Mouse (Mus musculus): ENCODE data around the gene Urb2. TPM values are rescaled to one million over a fixed set of nuclear protein-coding genes. Genes with fewer than 3 reads are reported as not detected.

Urb2 gene
- 3.7 and 3.8 TPM in 2 replicates for polyA plus RNA-seq (2015; fragmentation: Nextera tagmentation; extraction: Ambion mirVana)

DNA sequence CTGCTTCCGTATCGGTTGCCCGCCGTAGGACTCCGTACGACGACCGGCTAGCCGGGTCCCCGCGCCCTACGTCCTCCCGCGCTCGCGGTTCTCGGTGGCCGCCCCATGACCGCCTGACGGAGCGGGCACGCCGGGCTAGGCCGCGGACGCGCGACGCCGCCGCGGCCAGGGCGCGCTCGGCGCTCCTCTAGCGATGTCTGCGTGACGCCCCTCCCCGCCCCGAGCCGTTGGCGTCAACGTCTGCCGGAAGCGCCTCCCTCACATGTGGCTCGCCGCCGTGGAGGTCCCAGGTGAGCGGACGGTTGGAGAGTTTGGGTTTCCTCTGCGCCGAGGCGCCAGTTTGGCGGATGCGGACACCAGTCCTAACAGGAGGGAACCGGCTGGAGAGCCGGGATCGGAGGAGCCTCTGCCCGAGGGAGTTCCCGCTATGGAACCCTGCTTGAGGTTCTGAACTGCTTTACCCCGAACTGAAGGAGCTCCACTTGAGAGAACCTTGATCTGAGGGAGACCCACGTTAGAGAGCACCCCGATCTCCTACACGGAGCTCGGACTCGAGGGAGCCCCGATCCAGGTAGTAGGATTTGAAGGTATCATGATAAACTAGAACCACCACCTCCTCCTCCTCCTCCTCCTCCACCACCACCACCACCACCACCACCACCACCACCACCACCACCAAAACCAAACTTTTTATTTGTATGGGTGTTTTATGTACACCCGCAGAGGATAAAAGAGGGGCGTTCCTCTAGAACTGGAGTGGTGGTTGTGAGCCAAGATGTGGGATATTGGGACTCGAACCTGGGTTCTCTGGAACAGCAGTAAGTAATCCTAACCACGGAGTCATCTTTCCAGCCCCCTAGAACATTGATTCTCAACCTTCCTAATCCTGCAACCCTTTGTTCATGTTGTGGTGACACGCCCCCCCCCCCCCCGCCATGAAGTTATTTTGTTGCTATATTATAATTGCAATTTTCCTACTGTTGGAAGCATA is at the start of gene Urb2, which contains the start of gene Taf5l:
Urb2 (plus strand) TSS at position 272 of the 991 bp plus-strand sequence.
Taf5l (minus strand) TSS at position 161 of the 991 bp plus-strand sequence.
- Histone ChIP-seq H3K27me3 (no peaks in the 10 kb centered on the region), H3K36me3 (peaks cover 25% of the 10 kb centered on the region), H3K4me1 (peaks cover 26% of the 10 kb centered on the region), H3K27ac (replicated peaks) (peak within 1 kb of the TSS; percentile 94), H3K9me3 (no peaks in the 10 kb centered on the region), H3K4me2 (replicated peaks) (peak within 1 kb of the TSS; percentile 54), H3K4me3 (peak within 1 kb of the TSS; percentile 93), H3K9ac (replicated peaks) (peak within 1 kb of the TSS; percentile 76)
- ATAC-seq (replicated peaks) = peak; percentile 95
- WGBS = 1% methylated on average over 63 of the region's 74 CpGs

DNA sequence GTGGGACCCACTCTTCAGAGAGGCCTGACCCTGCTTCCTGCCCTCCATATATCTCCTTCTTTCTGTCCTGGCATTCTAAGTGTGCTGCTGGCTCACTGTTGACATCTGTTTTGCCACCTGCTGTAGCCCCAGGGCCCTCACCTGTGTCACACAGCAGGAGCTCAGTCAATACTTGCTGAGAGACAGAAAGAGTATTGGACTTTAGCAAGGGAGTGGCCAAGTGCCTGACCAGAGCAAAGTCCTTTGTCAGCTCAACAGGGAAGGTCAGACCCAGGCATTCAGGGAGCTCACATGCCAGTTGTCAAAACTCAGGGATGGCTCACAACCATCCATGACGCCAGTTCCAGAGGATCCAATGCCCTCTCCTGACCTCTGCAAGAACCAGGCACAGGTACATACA is 47.8 kb upstream of the Urb2 start:
- WGBS = 94% methylated on average over 1 of the region's 1 CpGs
- Histone ChIP-seq H3K4me2 (replicated peaks) (no peak overlapping the region), H3K36me3 (no peaks in the 10 kb centered on the region), H3K4me1 (peaks cover 5% of the 10 kb centered on the region), H3K9ac (replicated peaks) (no peak overlapping the region), H3K27ac (replicated peaks) (no peak overlapping the region), H3K27me3 (no peaks in the 10 kb centered on the region), H3K9me3 (no peaks in the 10 kb centered on the region), H3K4me3 (no peak overlapping the region)
- ATAC-seq (replicated peaks) = no peak

DNA sequence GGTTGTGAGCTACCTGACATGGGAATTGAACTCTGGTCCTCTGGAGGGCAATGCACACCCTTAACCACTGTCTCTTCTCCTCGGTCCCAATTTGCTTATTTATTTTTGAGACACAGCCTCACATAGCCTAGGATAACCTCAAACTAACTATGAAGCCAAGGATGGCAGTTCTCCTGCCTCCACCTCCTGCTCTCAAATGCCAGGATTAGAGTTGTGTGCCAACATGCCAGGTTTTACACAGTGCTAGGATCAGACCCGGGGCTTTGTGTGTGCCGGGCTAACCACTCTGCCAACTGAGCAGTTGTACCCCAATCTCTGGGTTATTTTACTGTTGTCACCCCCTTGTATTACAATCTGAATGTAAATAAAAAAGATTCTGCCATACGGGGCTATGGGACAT is 43.8 kb upstream of the Urb2 start:
- H3K9ac ChIP-seq (replicated peaks) = no peak overlapping the region
- H3K27ac ChIP-seq (replicated peaks) = no peak overlapping the region
- no peak for ATAC-seq (replicated peaks)
- no peaks in the 10 kb centered on the region for H3K27me3 ChIP-seq
- H3K4me2 ChIP-seq (replicated peaks) = no peak overlapping the region
- no peak overlapping the region for H3K4me3 ChIP-seq
- H3K4me1 ChIP-seq = peaks cover 23% of the 10 kb centered on the region
- WGBS = 80% methylated on average over 4 of the region's 4 CpGs
- H3K36me3 ChIP-seq = no peaks in the 10 kb centered on the region
- H3K9me3 ChIP-seq = no peaks in the 10 kb centered on the region

DNA sequence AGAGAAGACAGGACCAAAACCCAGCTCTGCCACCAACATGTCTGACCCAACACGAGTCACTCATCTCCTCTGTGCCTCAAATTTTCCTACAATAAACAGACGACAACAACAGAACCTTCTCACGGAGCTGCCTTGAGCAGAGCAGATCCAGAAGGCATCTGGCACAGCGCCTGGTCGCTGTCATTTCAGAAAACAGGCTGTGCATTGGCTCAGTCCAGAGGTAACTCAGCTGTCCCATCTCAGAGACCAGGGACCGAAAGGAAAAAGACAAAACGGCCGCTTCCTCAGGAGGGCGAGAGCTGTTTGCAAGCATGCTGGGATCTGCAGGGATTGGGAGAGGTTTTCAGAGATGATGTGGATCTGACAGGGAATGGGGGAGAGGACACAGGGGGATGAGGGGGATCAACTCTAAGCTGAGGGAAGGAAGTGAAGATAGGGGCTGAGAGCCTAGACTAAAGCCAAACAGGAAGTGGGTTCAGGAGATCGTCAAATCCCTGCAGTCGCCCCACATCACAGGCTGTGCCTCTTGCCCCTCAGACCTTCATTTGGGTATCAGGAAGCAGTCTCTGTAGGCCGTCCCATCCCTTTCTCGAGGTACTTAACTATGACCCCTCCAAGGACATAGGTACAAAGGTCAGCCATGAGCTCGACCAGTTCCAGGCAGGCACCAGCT is 43.0 kb upstream of the Urb2 start:
- no peaks in the 10 kb centered on the region for H3K27me3 ChIP-seq
- H3K9ac ChIP-seq (replicated peaks) = no peak overlapping the region
- no peaks in the 10 kb centered on the region for H3K9me3 ChIP-seq
- no peak overlapping the region for H3K4me2 ChIP-seq (replicated peaks)
- 68% methylated on average over 14 of the region's 14 CpGs for WGBS
- H3K36me3 ChIP-seq = no peaks in the 10 kb centered on the region
- H3K27ac ChIP-seq (replicated peaks) = no peak overlapping the region
- H3K4me1 ChIP-seq = peaks cover 27% of the 10 kb centered on the region
- no peak overlapping the region for H3K4me3 ChIP-seq
- no peak for ATAC-seq (replicated peaks)

DNA sequence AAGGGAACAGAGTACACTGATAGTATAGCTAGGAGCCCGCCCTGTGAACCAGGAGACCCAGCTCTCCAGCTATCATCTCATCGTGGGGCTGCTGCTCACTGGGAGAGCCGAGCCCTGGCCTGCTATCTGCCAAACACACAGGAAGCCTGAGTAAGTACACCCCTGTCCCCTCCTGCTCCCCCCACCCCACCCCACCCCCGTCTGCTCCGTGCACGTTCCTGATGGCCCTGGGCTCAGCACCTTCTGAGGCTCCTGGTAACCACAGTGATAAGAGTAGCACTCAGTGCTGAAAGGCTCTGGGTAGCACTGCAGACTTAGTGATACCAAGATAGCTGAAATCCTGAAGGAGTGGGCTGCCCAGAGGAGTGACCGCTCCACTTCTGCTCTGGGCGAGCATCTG is 42.4 kb upstream of the Urb2 start:
- 87% methylated on average over 8 of the region's 8 CpGs for WGBS
- H3K27ac ChIP-seq (replicated peaks) = no peak overlapping the region
- H3K4me1 ChIP-seq = peaks cover 27% of the 10 kb centered on the region
- ATAC-seq (replicated peaks) = no peak
- no peaks in the 10 kb centered on the region for H3K9me3 ChIP-seq
- H3K4me2 ChIP-seq (replicated peaks) = no peak overlapping the region
- H3K4me3 ChIP-seq = no peak overlapping the region
- no peaks in the 10 kb centered on the region for H3K27me3 ChIP-seq
- no peaks in the 10 kb centered on the region for H3K36me3 ChIP-seq
- H3K9ac ChIP-seq (replicated peaks) = no peak overlapping the region

DNA sequence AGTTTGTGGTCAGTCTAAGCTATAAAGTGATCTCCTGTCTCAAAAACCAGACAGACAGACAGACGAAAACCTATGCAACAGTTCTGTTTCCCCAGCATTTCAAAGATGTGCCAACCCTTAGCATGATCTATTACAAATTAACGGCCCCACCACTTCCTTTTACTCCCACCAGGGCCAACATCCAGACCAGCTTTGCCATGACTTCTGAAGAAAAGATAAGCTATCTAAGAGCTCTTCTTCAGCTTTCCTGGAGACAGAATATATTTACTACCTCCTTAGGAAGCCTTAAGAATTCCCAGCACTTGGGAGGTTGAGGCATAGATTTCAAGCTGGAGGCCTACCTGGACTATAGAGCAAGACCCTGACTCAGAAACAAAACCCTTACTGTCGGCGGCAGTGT is 41.1 kb upstream of the Urb2 start:
- no peak overlapping the region for H3K9ac ChIP-seq (replicated peaks)
- H3K4me1 ChIP-seq = peaks cover 27% of the 10 kb centered on the region
- H3K9me3 ChIP-seq = no peaks in the 10 kb centered on the region
- no peak overlapping the region for H3K4me2 ChIP-seq (replicated peaks)
- H3K4me3 ChIP-seq = no peak overlapping the region
- no peak overlapping the region for H3K27ac ChIP-seq (replicated peaks)
- 79% methylated on average over 4 of the region's 4 CpGs for WGBS
- no peak for ATAC-seq (replicated peaks)
- no peaks in the 10 kb centered on the region for H3K36me3 ChIP-seq
- H3K27me3 ChIP-seq = no peaks in the 10 kb centered on the region

DNA sequence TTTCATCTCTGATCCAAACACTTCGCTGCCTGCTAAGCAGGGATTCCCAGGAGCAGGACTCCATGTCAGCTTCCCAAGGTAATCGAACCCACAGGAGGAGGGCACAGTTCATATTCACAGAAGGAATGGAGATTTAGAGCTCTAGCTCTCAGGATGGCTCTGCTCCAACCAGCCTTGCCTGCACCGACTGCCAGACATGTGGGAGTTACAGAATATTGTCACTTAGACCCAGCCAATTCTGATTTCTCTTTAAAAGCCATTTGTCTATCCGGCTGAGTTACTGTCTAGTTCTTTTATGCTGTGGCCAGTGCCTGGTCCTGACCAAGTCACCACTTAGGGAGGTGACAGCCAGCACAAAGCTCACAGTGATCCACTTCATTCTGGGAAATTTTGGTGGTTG is 39.6 kb upstream of the Urb2 start:
- Histone ChIP-seq H3K27ac (replicated peaks) (no peak overlapping the region; the same call in 1 of the 2 replicates), H3K9ac (replicated peaks) (0 out of 2 replicates have a peak overlapping the region, but pooled peaks have one; percentile 16), H3K27me3 (no peaks in the 10 kb centered on the region), H3K4me2 (replicated peaks) (peak overlapping the region; percentile 84), H3K9me3 (no peaks in the 10 kb centered on the region), H3K4me3 (peak overlapping the region; percentile 66), H3K36me3 (no peaks in the 10 kb centered on the region), H3K4me1 (peaks cover 27% of the 10 kb centered on the region)
- 38% methylated on average over 4 of the region's 4 CpGs for WGBS
- no peak for ATAC-seq (replicated peaks)

DNA sequence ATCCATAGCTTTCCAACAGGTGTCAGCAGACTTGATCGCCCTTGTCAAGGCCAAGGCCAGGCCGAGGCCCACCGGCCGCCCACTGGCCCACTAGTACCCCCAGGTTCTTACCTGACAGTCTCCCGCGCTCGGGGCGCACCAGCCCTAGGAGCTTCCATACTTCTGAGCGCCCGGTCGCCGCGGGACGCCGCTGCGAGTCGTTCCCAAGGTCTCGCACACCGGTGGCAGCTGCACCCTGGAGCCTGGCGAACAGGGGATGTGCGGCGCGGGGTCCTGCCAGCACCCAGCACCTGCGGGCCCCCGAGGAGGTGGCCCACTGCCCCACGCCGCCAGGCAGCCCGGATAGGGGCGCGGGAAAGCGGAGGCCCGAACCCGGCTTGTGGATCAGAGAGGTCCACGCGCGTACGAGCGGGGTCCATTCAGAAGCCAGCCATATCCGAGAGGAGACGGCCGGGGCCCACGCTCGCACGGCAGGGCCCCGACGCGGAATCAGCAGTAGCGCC is 39.0 kb upstream of the Urb2 start:
- Histone ChIP-seq H3K9ac (replicated peaks) (peak overlapping the region; percentile 75), H3K27ac (replicated peaks) (peak overlapping the region; percentile 53; the same call in 1 of the 2 replicates), H3K27me3 (no peaks in the 10 kb centered on the region), H3K36me3 (no peaks in the 10 kb centered on the region), H3K9me3 (no peaks in the 10 kb centered on the region), H3K4me3 (peak overlapping the region; percentile 66), H3K4me2 (replicated peaks) (peak overlapping the region; percentile 84), H3K4me1 (peaks cover 27% of the 10 kb centered on the region)
- ATAC-seq (replicated peaks) = peak; percentile 42
- WGBS = under 1% methylated on average over 48 of the region's 48 CpGs

DNA sequence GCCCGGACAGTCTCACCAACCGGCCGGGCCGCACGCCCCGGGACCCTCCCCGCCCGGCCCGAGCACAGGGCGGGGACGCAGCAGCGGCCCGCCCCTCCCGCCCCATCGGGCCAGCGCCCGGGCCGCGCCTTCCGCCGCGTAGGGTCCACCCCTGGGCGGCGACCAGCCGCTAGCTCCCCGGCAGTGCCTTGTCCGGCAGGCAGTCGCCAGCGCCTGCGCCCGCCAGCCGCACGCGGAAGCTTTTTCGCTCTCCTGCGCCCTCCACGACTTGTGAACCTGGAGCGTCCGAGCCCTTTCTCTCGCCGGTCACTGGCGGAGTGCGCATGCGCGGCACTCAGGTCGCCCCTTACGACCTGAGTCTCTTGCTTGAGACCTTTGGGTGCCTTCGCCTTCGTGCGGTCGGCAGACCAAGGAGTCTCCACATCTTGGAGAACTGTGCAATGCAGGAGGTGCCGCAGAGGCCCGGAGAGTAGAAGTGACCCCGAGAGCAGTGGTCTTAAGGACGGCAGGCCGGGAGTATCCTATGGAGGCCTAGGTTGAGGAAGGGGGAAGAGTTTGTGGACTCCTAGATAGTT is 38.4 kb upstream of the Urb2 start, which contains the start of gene Abcb10:
Abcb10 (minus strand) TSS at position 297 of the 575 bp plus-strand sequence.
- no peaks in the 10 kb centered on the region for H3K27me3 ChIP-seq
- peak within 1 kb of the TSS; percentile 75 for H3K9ac ChIP-seq (replicated peaks)
- under 1% methylated on average over 48 of the region's 56 CpGs for WGBS
- H3K4me3 ChIP-seq = peak within 1 kb of the TSS; percentile 66
- no peaks in the 10 kb centered on the region for H3K9me3 ChIP-seq
- H3K4me1 ChIP-seq = peaks cover 27% of the 10 kb centered on the region
- no peaks in the 10 kb centered on the region for H3K36me3 ChIP-seq
- peak within 1 kb of the TSS; percentile 53 for H3K27ac ChIP-seq (replicated peaks)
- peak; percentile 85 for ATAC-seq (replicated peaks)
- peak within 1 kb of the TSS; percentile 84 for H3K4me2 ChIP-seq (replicated peaks)

DNA sequence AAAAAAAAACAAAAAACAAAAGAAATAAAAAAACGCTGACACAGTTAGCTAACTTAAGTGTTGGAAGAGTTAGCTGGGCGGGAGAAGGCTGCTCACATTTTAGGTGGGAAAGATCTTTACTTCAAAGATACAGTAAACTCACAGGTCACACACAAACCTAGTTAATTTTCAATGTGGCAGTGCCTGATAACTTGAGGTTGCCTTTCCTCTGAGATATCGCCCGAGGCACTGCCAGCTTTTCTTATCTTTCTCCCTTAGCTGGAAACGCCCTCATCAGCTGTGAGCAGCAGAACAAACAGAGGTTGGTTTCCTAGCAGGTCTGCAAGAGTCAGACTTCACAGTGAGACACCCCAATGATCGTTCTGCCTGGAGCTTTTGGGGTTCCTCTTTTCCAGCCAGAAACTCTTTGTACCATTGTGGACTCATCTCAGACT is 32.7 kb upstream of the Urb2 start:
- H3K4me3 ChIP-seq = no peak overlapping the region
- no peak overlapping the region for H3K9ac ChIP-seq (replicated peaks)
- H3K27ac ChIP-seq (replicated peaks) = no peak overlapping the region
- H3K27me3 ChIP-seq = no peaks in the 10 kb centered on the region
- WGBS = 82% methylated on average over 6 of the region's 6 CpGs
- no peaks in the 10 kb centered on the region for H3K9me3 ChIP-seq
- ATAC-seq (replicated peaks) = no peak
- no peaks in the 10 kb centered on the region for H3K36me3 ChIP-seq
- peaks cover 4% of the 10 kb centered on the region; the same call in 1 of the 2 replicates for H3K4me1 ChIP-seq
- no peak overlapping the region for H3K4me2 ChIP-seq (replicated peaks)

DNA sequence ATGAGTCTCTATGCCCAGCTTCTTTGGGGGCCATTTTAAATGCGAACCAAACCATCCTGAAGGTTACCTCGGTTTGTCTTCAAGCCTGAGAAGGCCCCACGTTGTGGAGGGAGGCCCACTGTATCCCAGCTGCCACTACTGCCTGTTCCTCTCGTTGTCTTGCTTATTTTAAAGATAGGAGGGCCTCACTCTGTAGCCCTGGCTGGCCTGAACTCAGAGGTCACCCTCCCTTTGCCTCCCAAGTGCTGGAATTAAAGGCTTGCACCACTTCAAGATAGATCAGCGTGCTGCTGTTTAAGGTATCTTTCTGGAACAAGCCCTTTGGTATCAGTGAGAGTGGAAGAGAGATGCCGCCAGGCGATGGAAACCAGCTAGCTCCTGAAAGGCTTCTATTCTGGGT is 32.2 kb upstream of the Urb2 start:
- WGBS = 76% methylated on average over 7 of the region's 7 CpGs
- no peak overlapping the region for H3K4me3 ChIP-seq
- peaks cover 4% of the 10 kb centered on the region; the same call in 1 of the 2 replicates for H3K4me1 ChIP-seq
- no peak overlapping the region for H3K27ac ChIP-seq (replicated peaks)
- H3K27me3 ChIP-seq = no peaks in the 10 kb centered on the region
- no peak for ATAC-seq (replicated peaks)
- H3K9me3 ChIP-seq = no peaks in the 10 kb centered on the region
- no peak overlapping the region for H3K9ac ChIP-seq (replicated peaks)
- H3K36me3 ChIP-seq = no peaks in the 10 kb centered on the region
- no peak overlapping the region for H3K4me2 ChIP-seq (replicated peaks)

All from forebrain, embryonic 15.5 days (tissue).